Mouse (Mus musculus) thymus, adult 2 months (tissue): ENCODE measurements around the gene Exosc3.

Experiments
- CTCF ChIP-seq: fragments of 200-500 bp; IDR thresholded peaks from 2 replicates; pipeline ENCODE4 v1.5.1; 2012; ENCODE audit warnings: mild to moderate bottlenecking, control low read depth, low read length, moderate library complexity, borderline replicate concordance; ENCODE audit not compliant: control insufficient read depth, poor library complexity, insufficient read depth; ENCODE audit errors: extremely low read depth
- POLR2A ChIP-seq: fragments of 200-500 bp; IDR thresholded peaks from 2 replicates; pipeline ENCODE4 v1.6.1; 2012; ENCODE audit warnings: mild to moderate bottlenecking, low read length, control low read depth, moderate library complexity; ENCODE audit not compliant: control insufficient read depth, poor library complexity, insufficient read depth; ENCODE audit errors: extremely low read depth

- no peak for TF ChIP-seq POLR2A
- no peak for TF ChIP-seq CTCF
Observed at GRCm38 (mm10) chr4:45267883-45268282, 74.6 kb downstream of the Exosc3 start.
